In genomic region chr4:152440882-152441281, GRCm38 (mm10) we compare ENCODE assay signal across 16 mouse cellular contexts. TPM values are rescaled to one million over a fixed set of nuclear protein-coding genes. Genes with fewer than 3 reads are reported as not detected.
DNase-seq lines count a peak whose midpoint lies in the region; ATAC-seq and TF ChIP-seq lines count a peak whose summit lies in the region.
"Had no signal": no experiment of that assay in that cellular context is flagged by ENCODE, and none has a peak within 500 bp of the region (broad histone marks: within the 10 kb centered on the region; RNA-seq: fewer than 3 reads in every experiment).

No protein-coding gene starts in this region.

- H3K4me2 ChIP-seq in hindbrain, postnatal 0 days (ENCODE audit: low read depth, low read length), result no peak overlapping the region
- no peak overlapping the region for H3K4me2 ChIP-seq in hindbrain, embryonic 13.5 days
- H3K4me2 ChIP-seq in lung, postnatal 0 days (replicated peaks; ENCODE audit: low read depth, low read length), result no peak overlapping the region
- H3K4me2 ChIP-seq: liver, embryonic 11.5 days had no signal

- WGBS in hindbrain, postnatal 0 days, result 71% methylated on average over 9 of the region's 9 CpGs
- WGBS in hindbrain, embryonic 13.5 days, result 68% methylated on average over 9 of the region's 9 CpGs
- 59% methylated on average over 9 of the region's 9 CpGs for WGBS in lung, postnatal 0 days

- no peaks in the 10 kb centered on the region for H3K4me1 ChIP-seq in hindbrain, postnatal 0 days (ENCODE audit: insufficient read depth, low read length)
- peaks cover 4% of the 10 kb centered on the region; the same call in 1 of the 2 replicates for H3K4me1 ChIP-seq in hindbrain, embryonic 13.5 days (replicated peaks)
- no peaks in the 10 kb centered on the region for H3K4me1 ChIP-seq in lung, postnatal 0 days (ENCODE audit: insufficient read depth, low read depth, low read length)
- H3K4me1 ChIP-seq: embryonic facial prominence, embryonic 10.5 days had no signal

- no peak for DNase-seq in hindbrain, postnatal 0 days (ENCODE audit: low spot score)
- no peak for DNase-seq in lung, postnatal 0 days (ENCODE audit: low spot score)
- DNase-seq in lung, postnatal 25 days (ENCODE audit: low spot score), result no peak
- DNase-seq in ZHBTc4 (ENCODE audit: low read depth, low spot score), result peak; percentile 72
- peak; percentile 20 to 72 for DNase-seq in kidney, postnatal 36 days
- no peak for DNase-seq in right cerebral cortex, postnatal 14 days
- DNase-seq: adrenal gland, postnatal 36 days; heart, postnatal 36 days; spleen, adult 18-20 months had no signal

- H3K4me3 ChIP-seq in hindbrain, postnatal 0 days (ENCODE audit: low read length), result no peak overlapping the region
- no peak overlapping the region for H3K4me3 ChIP-seq in hindbrain, embryonic 13.5 days
- H3K4me3 ChIP-seq in lung, postnatal 0 days (ENCODE audit: low read depth, low read length), result no peak overlapping the region
- H3K4me3 ChIP-seq: embryonic facial prominence, embryonic 10.5 days; myocyte had no signal

- H3K27ac ChIP-seq in hindbrain, postnatal 0 days, result no peak overlapping the region
- H3K27ac ChIP-seq in hindbrain, embryonic 13.5 days, result no peak overlapping the region
- no peak overlapping the region for H3K27ac ChIP-seq in lung, postnatal 0 days (ENCODE audit: low read length)
- H3K27ac ChIP-seq: embryonic facial prominence, embryonic 10.5 days had no signal

- no peak for ATAC-seq in hindbrain, postnatal 0 days
- ATAC-seq in hindbrain, embryonic 13.5 days (ENCODE audit: low FRiP score), result no peak
- ATAC-seq in lung, postnatal 0 days, result no peak
- ATAC-seq in frontal cortex, adult (ENCODE audit: low TSS enrichment), result no peak
- ATAC-seq: intestine, embryonic 16.5 days had no signal

- no peaks in the 10 kb centered on the region for H3K36me3 ChIP-seq in hindbrain, postnatal 0 days (ENCODE audit: insufficient read depth, low read length)
- H3K36me3 ChIP-seq in hindbrain, embryonic 13.5 days, result no peaks in the 10 kb centered on the region
- H3K36me3 ChIP-seq in lung, postnatal 0 days (ENCODE audit: insufficient read depth, low read length), result no peaks in the 10 kb centered on the region
- H3K36me3 ChIP-seq: embryonic facial prominence, embryonic 10.5 days had no signal

- TF ChIP-seq CTCF in hindbrain, postnatal 0 days (IDR thresholded peaks at IDR 0.05; ENCODE audit: low read depth), result peak; percentile 54
- peak; percentile 24; the same call in 1 of the 2 replicates for TF ChIP-seq CTCF in lung, postnatal 0 days (IDR thresholded peaks at IDR 0.05)

- H3K9ac ChIP-seq in hindbrain, postnatal 0 days (replicated peaks; ENCODE audit: low read length), result no peak overlapping the region
- no peak overlapping the region for H3K9ac ChIP-seq in hindbrain, embryonic 13.5 days
- no peak overlapping the region for H3K9ac ChIP-seq in lung, postnatal 0 days (replicated peaks; ENCODE audit: low read depth)

- H3K9me3 ChIP-seq in hindbrain, postnatal 0 days (ENCODE audit: low read length), result no peaks in the 10 kb centered on the region
- no peaks in the 10 kb centered on the region for H3K9me3 ChIP-seq in hindbrain, embryonic 13.5 days
- H3K9me3 ChIP-seq in lung, postnatal 0 days (ENCODE audit: low read length), result no peaks in the 10 kb centered on the region
- H3K9me3 ChIP-seq: embryonic facial prominence, embryonic 10.5 days had no signal

- TF ChIP-seq EP300 in lung, postnatal 0 days (IDR thresholded peaks at IDR 0.05), result no peak

- no peaks in the 10 kb centered on the region for H3K27me3 ChIP-seq in hindbrain, postnatal 0 days (ENCODE audit: insufficient read depth, low read length)
- no peaks in the 10 kb centered on the region for H3K27me3 ChIP-seq in hindbrain, embryonic 13.5 days
- H3K27me3 ChIP-seq in lung, postnatal 0 days (replicated peaks; ENCODE audit: insufficient read depth, low read length), result no peaks in the 10 kb centered on the region
- H3K27me3 ChIP-seq: CH12.LX had no signal

RNA-seq across cellular contexts. Expression of gene Nphp4, which starts 35.6 kb away (rescaled TPM):
- total RNA-seq in hindbrain, postnatal 0 days (2014; rRNA removed), result 8.7 and 10.4 TPM in 2 replicates
- 3.9 and 4.0 TPM in 2 replicates for polyA plus RNA-seq in hindbrain, postnatal 0 days (2015; fragmentation: Nextera tagmentation; extraction: Ambion mirVana)
- 5.3 and 6.6 TPM in 2 replicates for polyA plus RNA-seq in hindbrain, embryonic 13.5 days (2015; fragmentation: Nextera tagmentation; extraction: Ambion mirVana)
- polyA plus RNA-seq in lung, postnatal 0 days (2015; fragmentation: Nextera tagmentation; extraction: Ambion mirVana), result 0.75 and 0.95 TPM in 2 replicates

RNA-seq across cellular contexts. Expression of gene Kcnab2, which starts 36.8 kb away (rescaled TPM):
- total RNA-seq in hindbrain, postnatal 0 days (2014; rRNA removed), result 54.0 and 55.6 TPM in 2 replicates
- 30.8 and 33.2 TPM in 2 replicates for polyA plus RNA-seq in hindbrain, postnatal 0 days (2015; fragmentation: Nextera tagmentation; extraction: Ambion mirVana)
- polyA plus RNA-seq in hindbrain, embryonic 13.5 days (2015; fragmentation: Nextera tagmentation; extraction: Ambion mirVana), result 21.3 and 26.2 TPM in 2 replicates
- 2.6 and 2.9 TPM in 2 replicates for polyA plus RNA-seq in lung, postnatal 0 days (2015; fragmentation: Nextera tagmentation; extraction: Ambion mirVana)

Comparison
In these comparisons a context has a peak if more than half of its experiments do, and no peak if none do; other contexts are left out.
1. DNase-seq: peak in ZHBTc4 (single experiment) and kidney, postnatal 36 days (2 of 2); none in hindbrain, postnatal 0 days (single experiment), lung, postnatal 0 days (single experiment), lung, postnatal 25 days (single experiment) and right cerebral cortex, postnatal 14 days (single experiment).